Mouse (Mus musculus): Measurements from ENCODE around the gene 1190002N15Rik. TPM values are rescaled to one million over a fixed set of nuclear protein-coding genes. Genes with fewer than 3 reads are reported as not detected.

The 1190002N15Rik gene
- polyA plus RNA-seq, 1 experiment from 2014 or later = 10.6 TPM

GRCm38 (mm10) chr9:94534795-94535194 lies 3.1 kb downstream of the 1190002N15Rik start:
- H3K27ac ChIP-seq (replicated peaks; ENCODE audit: low read depth, low read length) = no peak overlapping the region
- no peak for ATAC-seq (ENCODE audit: low FRiP score, low TSS enrichment)
- H3K27me3 ChIP-seq (ENCODE audit: control insufficient read depth, insufficient read depth, low read length) = no peaks in the 10 kb centered on the region
- H3K9me3 ChIP-seq (ENCODE audit: control insufficient read depth, low read length) = no peaks in the 10 kb centered on the region
- H3K4me2 ChIP-seq (ENCODE audit: low read length) = peak overlapping the region; percentile 86
- no peak overlapping the region for H3K9ac ChIP-seq (replicated peaks; ENCODE audit: low read length)
- H3K4me3 ChIP-seq (replicated peaks; ENCODE audit: low read depth, low read length) = peak overlapping the region; percentile 78
- peaks cover 24% of the 10 kb centered on the region for H3K4me1 ChIP-seq (ENCODE audit: control insufficient read depth, insufficient read depth, low read length)
- DNase-seq = peak; percentile 65
- H3K36me3 ChIP-seq (ENCODE audit: control insufficient read depth, insufficient read depth, low read length) = no peaks in the 10 kb centered on the region

GRCm38 (mm10) chr9:94534226-94534625 lies 3.7 kb downstream of the 1190002N15Rik start:
- DNase-seq = peak; percentile 38
- H3K9me3 ChIP-seq (ENCODE audit: control insufficient read depth, low read length) = no peaks in the 10 kb centered on the region
- H3K4me1 ChIP-seq (ENCODE audit: control insufficient read depth, insufficient read depth, low read length) = peaks cover 21% of the 10 kb centered on the region
- H3K9ac ChIP-seq (replicated peaks; ENCODE audit: low read length) = no peak overlapping the region
- H3K27me3 ChIP-seq (ENCODE audit: control insufficient read depth, insufficient read depth, low read length) = no peaks in the 10 kb centered on the region
- H3K4me2 ChIP-seq (ENCODE audit: low read length) = peak overlapping the region; percentile 86
- ATAC-seq (ENCODE audit: low FRiP score, low TSS enrichment) = no peak
- peak overlapping the region; percentile 15 for H3K4me3 ChIP-seq (replicated peaks; ENCODE audit: low read depth, low read length)
- no peaks in the 10 kb centered on the region for H3K36me3 ChIP-seq (ENCODE audit: control insufficient read depth, insufficient read depth, low read length)
- 66% methylated on average over 2 of the region's 2 CpGs for WGBS
- no peak overlapping the region for H3K27ac ChIP-seq (replicated peaks; ENCODE audit: low read depth, low read length)

GRCm38 (mm10) chr9:94533641-94534040 lies 4.2 kb downstream of the 1190002N15Rik start:
- ATAC-seq (ENCODE audit: low FRiP score, low TSS enrichment) (no peak), DNase-seq (peak; percentile 52)
- Histone ChIP-seq H3K27me3 (ENCODE audit: control insufficient read depth, insufficient read depth, low read length) (no peaks in the 10 kb centered on the region), H3K9me3 (ENCODE audit: control insufficient read depth, low read length) (no peaks in the 10 kb centered on the region), H3K27ac (replicated peaks; ENCODE audit: low read depth, low read length) (no peak overlapping the region), H3K4me3 (replicated peaks; ENCODE audit: low read depth, low read length) (peak overlapping the region; percentile 15), H3K4me2 (ENCODE audit: low read length) (peak overlapping the region; percentile 86), H3K9ac (replicated peaks; ENCODE audit: low read length) (no peak overlapping the region), H3K4me1 (ENCODE audit: control insufficient read depth, insufficient read depth, low read length) (peaks cover 20% of the 10 kb centered on the region), H3K36me3 (ENCODE audit: control insufficient read depth, insufficient read depth, low read length) (no peaks in the 10 kb centered on the region)
- WGBS = 21% methylated on average over 4 of the region's 4 CpGs

- no peak overlapping the region for H3K9ac ChIP-seq (replicated peaks; ENCODE audit: low read length)
- no peak overlapping the region for H3K27ac ChIP-seq (replicated peaks; ENCODE audit: low read depth, low read length)
- no peaks in the 10 kb centered on the region for H3K27me3 ChIP-seq (ENCODE audit: control insufficient read depth, insufficient read depth, low read length)
- no peaks in the 10 kb centered on the region for H3K9me3 ChIP-seq (ENCODE audit: control insufficient read depth, low read length)
- DNase-seq (no peak), ATAC-seq (ENCODE audit: low FRiP score, low TSS enrichment) (no peak)
- no peak overlapping the region for H3K4me3 ChIP-seq (replicated peaks; ENCODE audit: low read depth, low read length)
- no peaks in the 10 kb centered on the region for H3K36me3 ChIP-seq (ENCODE audit: control insufficient read depth, insufficient read depth, low read length)
- H3K4me2 ChIP-seq (ENCODE audit: low read length) = no peak overlapping the region
- peaks cover 9% of the 10 kb centered on the region; the same call in 1 of the 2 replicates for H3K4me1 ChIP-seq (ENCODE audit: control insufficient read depth, insufficient read depth, low read length)
Measured at GRCm38 (mm10) chr9:94529987-94530386, 7.9 kb downstream of the 1190002N15Rik start.

GRCm38 (mm10) chr9:94529146-94529746 lies 8.6 kb downstream of the 1190002N15Rik start:
- Histone ChIP-seq H3K9ac (replicated peaks; ENCODE audit: low read length) (no peak overlapping the region), H3K27me3 (ENCODE audit: control insufficient read depth, insufficient read depth, low read length) (no peaks in the 10 kb centered on the region), H3K4me1 (ENCODE audit: control insufficient read depth, insufficient read depth, low read length) (peaks cover 7% of the 10 kb centered on the region; the same call in 1 of the 2 replicates), H3K9me3 (ENCODE audit: control insufficient read depth, low read length) (no peaks in the 10 kb centered on the region), H3K4me2 (ENCODE audit: low read length) (no peak overlapping the region), H3K4me3 (replicated peaks; ENCODE audit: low read depth, low read length) (no peak overlapping the region), H3K27ac (replicated peaks; ENCODE audit: low read depth, low read length) (no peak overlapping the region), H3K36me3 (ENCODE audit: control insufficient read depth, insufficient read depth, low read length) (no peaks in the 10 kb centered on the region)
- 83% methylated on average over 1 of the region's 1 CpGs for WGBS
- DNase-seq (no peak), ATAC-seq (ENCODE audit: low FRiP score, low TSS enrichment) (no peak)

GRCm38 (mm10) chr9:94526473-94526872 lies 11.4 kb downstream of the 1190002N15Rik start:
- Histone ChIP-seq H3K4me1 (ENCODE audit: control insufficient read depth, insufficient read depth, low read length) (no peaks in the 10 kb centered on the region), H3K36me3 (ENCODE audit: control insufficient read depth, insufficient read depth, low read length) (no peaks in the 10 kb centered on the region), H3K9me3 (ENCODE audit: control insufficient read depth, low read length) (no peaks in the 10 kb centered on the region), H3K27ac (replicated peaks; ENCODE audit: low read depth, low read length) (no peak overlapping the region), H3K4me3 (replicated peaks; ENCODE audit: low read depth, low read length) (no peak overlapping the region), H3K4me2 (ENCODE audit: low read length) (no peak overlapping the region), H3K9ac (replicated peaks; ENCODE audit: low read length) (no peak overlapping the region), H3K27me3 (ENCODE audit: control insufficient read depth, insufficient read depth, low read length) (no peaks in the 10 kb centered on the region)
- WGBS = 65% methylated on average over 7 of the region's 7 CpGs
- DNase-seq = peak; percentile 62
- no peak; the same call in 1 of the 2 replicates for ATAC-seq (ENCODE audit: low FRiP score, low TSS enrichment)

GRCm38 (mm10) chr9:94512246-94512645 lies 25.6 kb downstream of the 1190002N15Rik start:
- DNase-seq = no peak
- 94% methylated on average over 8 of the region's 8 CpGs for WGBS

GRCm38 (mm10) chr9:94511139-94511538 lies 26.7 kb downstream of the 1190002N15Rik start:
- Histone ChIP-seq H3K9ac (replicated peaks; ENCODE audit: low read length) (no peak overlapping the region), H3K27ac (replicated peaks; ENCODE audit: low read depth, low read length) (no peak overlapping the region), H3K4me2 (ENCODE audit: low read length) (no peak overlapping the region), H3K4me3 (replicated peaks; ENCODE audit: low read depth, low read length) (no peak overlapping the region), H3K9me3 (ENCODE audit: control insufficient read depth, low read length) (no peaks in the 10 kb centered on the region), H3K36me3 (ENCODE audit: control insufficient read depth, insufficient read depth, low read length) (no peaks in the 10 kb centered on the region), H3K4me1 (ENCODE audit: control insufficient read depth, insufficient read depth, low read length) (no peaks in the 10 kb centered on the region), H3K27me3 (ENCODE audit: control insufficient read depth, insufficient read depth, low read length) (no peaks in the 10 kb centered on the region)
- ATAC-seq (ENCODE audit: low FRiP score, low TSS enrichment) (no peak), DNase-seq (no peak)

More at GRCm38 (mm10) chr9:94512246-94512645, 25.6 kb downstream of the 1190002N15Rik start:
- H3K9ac ChIP-seq (replicated peaks; ENCODE audit: low read length) = no peak overlapping the region
- no peaks in the 10 kb centered on the region for H3K9me3 ChIP-seq (ENCODE audit: control insufficient read depth, low read length)
- H3K36me3 ChIP-seq (ENCODE audit: control insufficient read depth, insufficient read depth, low read length) = peaks cover 3% of the 10 kb centered on the region; the same call in 1 of the 2 replicates
- H3K4me1 ChIP-seq (ENCODE audit: control insufficient read depth, insufficient read depth, low read length) = no peaks in the 10 kb centered on the region
- H3K4me3 ChIP-seq (replicated peaks; ENCODE audit: low read depth, low read length) = no peak overlapping the region
- H3K27me3 ChIP-seq (ENCODE audit: control insufficient read depth, insufficient read depth, low read length) = no peaks in the 10 kb centered on the region
- H3K4me2 ChIP-seq (ENCODE audit: low read length) = no peak overlapping the region
- ATAC-seq (ENCODE audit: low FRiP score, low TSS enrichment) = no peak
- H3K27ac ChIP-seq (replicated peaks; ENCODE audit: low read depth, low read length) = no peak overlapping the region

GRCm38 (mm10) chr9:94506980-94507379 lies 30.9 kb downstream of the 1190002N15Rik start:
- 77% methylated on average over 1 of the region's 1 CpGs for WGBS
- H3K27ac ChIP-seq (replicated peaks; ENCODE audit: low read depth, low read length) = no peak overlapping the region
- H3K4me3 ChIP-seq (replicated peaks; ENCODE audit: low read depth, low read length) = no peak overlapping the region
- no peak for DNase-seq
- no peaks in the 10 kb centered on the region for H3K36me3 ChIP-seq (ENCODE audit: control insufficient read depth, insufficient read depth, low read length)
- H3K27me3 ChIP-seq (ENCODE audit: control insufficient read depth, insufficient read depth, low read length) = no peaks in the 10 kb centered on the region
- ATAC-seq (ENCODE audit: low FRiP score, low TSS enrichment) = no peak
- no peak overlapping the region for H3K9ac ChIP-seq (replicated peaks; ENCODE audit: low read length)
- no peaks in the 10 kb centered on the region for H3K9me3 ChIP-seq (ENCODE audit: control insufficient read depth, low read length)
- no peaks in the 10 kb centered on the region for H3K4me1 ChIP-seq (ENCODE audit: control insufficient read depth, insufficient read depth, low read length)
- no peak overlapping the region for H3K4me2 ChIP-seq (ENCODE audit: low read length)
